Mouse (Mus musculus) cerebellum, adult 11-12 months (tissue): ENCODE measurements around the gene Slc22a12.

Experiments used
- DNase-seq: peaks from one replicate; pipeline ENCODE4 v3.0.0; 2022

Slc22a12 gene

GRCm38 (mm10) chr19:6491538-6491937 is 51.3 kb downstream of the Slc22a12 start:
- DNase-seq = peak; percentile 51

GRCm38 (mm10) chr19:6489030-6489429 is 53.8 kb downstream of the Slc22a12 start:
- DNase-seq = peak; percentile 84
